Mouse (Mus musculus): Measurements from ENCODE around the gene Bmf.

The Bmf gene

DNA sequence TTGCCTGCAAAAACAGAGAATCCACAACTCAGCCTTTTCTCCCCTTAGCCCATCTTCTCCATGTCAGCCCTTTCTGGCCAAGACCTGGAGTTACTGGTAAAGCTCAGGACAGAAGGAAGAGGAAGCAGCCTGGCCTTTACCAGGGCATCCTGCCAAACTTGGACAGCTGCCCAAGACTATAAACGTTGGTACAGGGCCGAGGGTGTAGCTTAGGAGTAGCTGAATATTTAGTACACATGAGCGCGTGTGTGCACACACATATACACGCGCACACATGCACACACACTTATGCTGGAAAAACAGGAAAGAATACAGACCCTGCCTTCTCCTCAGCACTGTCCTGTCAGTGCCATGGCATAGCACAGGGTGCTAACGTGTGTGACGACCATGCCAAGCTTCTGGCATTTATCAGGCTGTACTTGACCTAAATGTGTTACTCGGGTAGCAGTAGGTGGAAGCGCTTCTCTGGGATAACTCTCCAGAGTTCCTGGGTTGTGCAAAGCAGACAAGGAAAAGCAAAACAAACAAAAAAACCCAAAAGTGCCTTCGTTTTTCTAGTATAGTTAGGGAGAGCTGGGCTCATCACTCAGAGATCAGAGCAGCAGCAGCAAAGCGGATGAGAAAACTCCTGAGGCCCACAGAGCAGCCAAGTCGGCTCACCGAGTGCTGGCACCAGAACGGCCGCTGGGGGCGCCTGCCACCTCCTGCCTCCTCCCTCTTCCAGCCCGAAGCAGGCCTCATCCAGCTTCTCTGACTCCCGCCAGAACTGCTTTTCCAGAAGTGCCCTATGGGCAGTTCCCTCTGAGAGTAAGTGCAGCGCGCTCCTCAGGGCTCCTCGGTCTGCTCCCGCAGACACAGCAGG, 4.0 kb downstream of the Bmf start:
- DNase-seq (ENCODE audit: low read depth in 1 of 2, low spot score in 2 of 2), result no peak

DNA sequence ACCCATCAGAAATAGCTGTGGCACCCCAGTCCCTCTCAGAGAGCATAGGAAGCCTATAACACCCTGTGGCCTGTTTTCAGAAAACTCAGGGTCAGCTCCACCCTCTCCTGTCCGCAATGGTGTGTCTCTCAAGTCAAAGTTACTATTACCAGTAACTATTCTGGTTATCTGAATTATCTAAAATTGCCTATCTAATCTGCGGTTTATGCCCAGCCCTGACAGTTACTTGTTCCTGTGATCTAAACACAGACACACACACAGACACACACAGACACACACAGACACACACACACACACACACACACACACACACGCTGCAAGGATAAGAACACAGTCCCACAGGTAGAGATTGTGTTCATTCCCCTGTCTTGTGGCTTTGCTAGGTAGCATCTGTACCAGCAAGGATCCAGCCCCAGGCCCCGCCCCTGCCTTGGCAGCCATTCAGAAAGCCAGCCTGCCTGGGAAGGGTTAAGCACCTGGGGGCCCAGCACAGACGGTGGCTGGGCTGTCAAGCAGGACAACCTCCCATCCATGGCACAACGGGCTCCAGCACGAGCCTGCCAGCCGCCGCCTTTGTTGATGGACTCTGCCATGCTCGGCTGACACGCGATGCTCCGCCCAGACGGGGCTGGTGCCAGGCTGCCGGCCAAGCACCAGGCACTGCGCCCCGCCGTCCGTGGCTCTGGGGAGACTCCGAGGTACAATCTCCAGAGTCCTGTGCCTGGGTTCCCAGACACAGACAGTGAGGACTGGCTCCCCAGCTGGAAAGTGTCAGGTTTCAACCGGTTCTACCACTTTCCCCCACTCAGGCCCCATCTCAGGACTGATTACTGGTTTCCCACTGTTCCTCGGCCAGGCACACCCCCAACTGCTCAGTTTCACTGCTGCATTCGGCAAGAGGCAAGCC, 5.3 kb downstream of the Bmf start:
- DNase-seq (ENCODE audit: low read depth in 1 of 2, low spot score in 2 of 2), result no peak

DNA sequence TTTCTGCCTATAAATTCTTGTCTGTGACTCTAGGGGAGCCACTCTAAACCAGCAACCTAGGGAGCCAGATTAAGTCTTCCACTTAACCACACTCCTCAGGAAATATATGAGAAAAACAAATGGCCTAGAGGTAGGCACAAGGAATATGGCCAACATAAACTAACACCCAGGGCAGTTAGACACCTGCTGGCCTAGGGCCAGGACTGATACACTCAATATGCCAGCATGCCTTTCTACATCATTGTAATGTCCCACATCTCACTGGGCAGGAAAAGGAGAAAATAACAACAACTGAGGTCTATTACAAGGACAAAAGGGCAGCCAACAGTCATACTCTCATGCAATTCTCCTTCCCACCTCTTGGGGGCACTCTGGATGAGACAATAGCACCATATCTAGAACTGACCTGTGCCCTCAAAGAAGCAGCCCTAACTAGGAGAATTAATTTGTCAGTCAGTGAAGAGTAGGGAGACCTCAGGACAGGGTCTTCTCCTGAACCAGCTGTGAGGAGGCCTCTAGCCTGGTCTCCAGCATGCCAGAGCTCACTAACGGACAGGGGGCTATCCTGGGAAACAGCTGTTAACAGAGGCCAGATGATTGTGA, 6.4 kb downstream of the Bmf start:
- no peak for DNase-seq (ENCODE audit: low read depth in 1 of 2, low spot score in 2 of 2)

DNA sequence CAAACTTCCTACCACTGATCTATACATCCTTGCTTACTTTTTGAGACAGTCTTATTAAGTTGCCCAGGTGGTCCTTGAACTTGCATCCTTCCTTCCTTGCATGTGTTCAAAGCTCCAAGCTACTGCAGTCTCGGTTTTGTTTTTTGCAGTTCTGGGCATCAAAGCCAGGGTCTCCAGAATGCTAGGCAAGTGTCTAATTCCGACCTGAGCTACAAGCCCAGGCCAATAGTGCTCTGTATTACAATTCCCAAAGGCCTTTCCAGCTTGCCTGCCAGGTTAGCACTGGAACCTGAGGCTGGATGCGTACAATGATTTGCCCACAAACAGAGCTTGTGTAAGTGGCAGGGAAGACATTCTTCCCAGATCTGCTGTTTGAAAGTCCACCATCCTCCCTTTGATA, 7.8 kb downstream of the Bmf start:
- no peak for DNase-seq (ENCODE audit: low read depth in 1 of 2, low spot score in 2 of 2)

DNA sequence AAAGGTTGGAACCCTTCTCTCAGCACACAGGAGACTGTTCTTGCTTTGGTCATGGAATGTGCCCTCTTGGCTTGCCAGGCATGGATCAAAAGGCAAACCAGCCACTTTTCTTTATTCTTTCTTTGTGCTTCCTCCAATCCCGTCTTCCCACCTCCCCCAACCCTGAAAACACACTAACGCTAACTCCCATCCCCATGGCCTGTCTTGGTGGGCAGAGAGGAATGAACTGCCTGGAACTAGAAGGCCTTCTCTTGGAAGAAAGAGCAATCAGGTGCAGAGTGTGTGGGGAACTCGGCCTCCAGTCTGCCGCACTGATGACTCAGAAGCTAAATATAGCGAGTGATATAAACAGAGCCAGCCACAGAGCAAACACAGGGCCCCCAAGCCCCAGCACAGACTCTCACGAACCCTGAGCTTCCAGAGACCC, 8.8 kb downstream of the Bmf start:
- no peak for DNase-seq (ENCODE audit: low read depth in 1 of 2, low spot score in 2 of 2)

DNA sequence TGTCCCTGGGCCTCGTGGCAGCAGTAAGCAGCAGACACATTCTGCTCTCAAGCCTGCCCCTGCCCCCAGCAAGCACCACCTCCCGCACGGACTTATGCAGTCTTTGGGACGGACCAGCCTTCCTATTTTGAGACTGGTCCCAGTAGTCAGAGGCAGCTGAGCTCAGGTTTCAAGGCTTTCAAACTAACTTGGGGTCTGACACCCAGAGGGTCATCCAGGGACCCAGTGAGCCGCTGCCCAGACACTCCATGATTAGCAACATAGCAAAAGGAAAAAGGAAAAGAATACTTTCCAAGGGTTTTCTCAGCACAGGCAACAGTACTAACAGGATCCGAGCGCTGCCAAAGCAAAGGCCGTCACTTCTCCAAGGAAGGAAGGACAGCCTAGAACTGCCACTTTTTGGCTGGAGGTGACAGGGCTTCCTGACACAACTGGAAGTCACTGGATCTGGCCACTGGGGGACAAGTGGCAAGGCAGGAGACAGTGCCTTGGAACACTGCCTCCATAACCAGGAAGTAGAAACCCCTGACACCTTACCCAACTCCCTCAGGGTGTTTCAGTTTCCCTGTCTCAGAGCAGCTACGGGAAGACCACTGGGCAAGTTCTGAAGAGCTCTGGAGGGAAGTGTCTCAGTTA, 9.5 kb downstream of the Bmf start:
- DNase-seq (ENCODE audit: low read depth in 1 of 2, low spot score in 2 of 2), result no peak

DNA sequence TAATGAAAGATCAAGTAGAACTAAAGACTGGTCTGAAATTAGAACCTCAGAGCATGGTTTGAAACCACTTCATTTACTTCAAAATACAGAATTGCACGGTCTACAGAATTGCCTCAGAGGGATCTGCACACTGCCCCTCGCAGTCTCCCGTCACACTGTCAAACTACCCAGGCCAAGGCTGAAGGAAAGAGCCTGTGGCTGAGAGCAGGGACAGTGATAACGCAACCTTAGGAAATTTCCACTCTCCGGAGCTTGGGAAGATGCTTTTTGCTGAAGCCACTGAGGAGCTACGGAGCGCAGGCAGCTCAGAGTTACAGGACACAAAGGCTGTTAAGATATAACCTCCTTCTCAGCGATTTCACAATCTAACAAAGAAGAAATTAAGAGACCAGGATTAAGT, 10.4 kb downstream of the Bmf start:
- no peak for DNase-seq (ENCODE audit: low read depth in 1 of 2, low spot score in 2 of 2)

DNA sequence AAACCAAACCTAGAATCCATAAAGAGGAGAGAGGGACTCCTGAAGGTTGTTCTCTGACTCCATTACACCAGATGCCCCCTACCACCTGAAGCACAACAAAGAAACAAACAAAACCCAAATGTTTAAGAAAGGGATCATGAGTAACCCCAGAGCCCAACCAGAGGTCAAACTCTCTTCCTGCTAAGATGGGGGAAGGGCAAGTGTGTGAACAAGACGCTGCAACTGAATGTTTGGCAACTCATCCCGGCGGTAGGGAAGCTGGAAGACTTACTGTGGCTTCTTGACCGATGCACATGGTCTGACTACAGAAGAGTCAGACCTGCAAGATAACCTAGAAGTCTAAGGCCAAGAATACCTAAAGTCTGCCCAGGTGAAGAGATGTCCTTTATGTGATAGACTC, 12.3 kb downstream of the Bmf start:
- DNase-seq (ENCODE audit: low read depth in 1 of 2, low spot score in 2 of 2), result no peak

DNA sequence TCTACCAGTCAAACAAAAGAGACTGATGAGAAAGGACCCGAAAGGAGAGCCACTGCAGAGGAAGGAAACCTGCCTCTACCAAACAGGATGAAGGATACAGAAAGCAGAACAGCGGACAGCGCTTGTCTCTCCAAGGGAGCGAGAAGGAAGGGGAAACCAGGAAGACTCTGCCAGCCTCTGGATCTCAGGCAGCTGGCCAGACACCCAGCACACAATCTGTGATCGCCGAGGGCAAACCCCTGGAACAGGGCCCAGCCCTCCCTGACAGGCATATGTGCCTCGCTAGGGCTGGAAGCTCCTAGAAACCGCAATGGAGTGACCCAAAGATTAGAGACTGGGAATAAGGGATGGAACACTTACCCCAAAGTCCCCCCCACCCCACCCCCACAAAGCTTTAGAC, 12.9 kb downstream of the Bmf start:
- DNase-seq (ENCODE audit: low read depth in 1 of 2, low spot score in 2 of 2), result no peak

DNA sequence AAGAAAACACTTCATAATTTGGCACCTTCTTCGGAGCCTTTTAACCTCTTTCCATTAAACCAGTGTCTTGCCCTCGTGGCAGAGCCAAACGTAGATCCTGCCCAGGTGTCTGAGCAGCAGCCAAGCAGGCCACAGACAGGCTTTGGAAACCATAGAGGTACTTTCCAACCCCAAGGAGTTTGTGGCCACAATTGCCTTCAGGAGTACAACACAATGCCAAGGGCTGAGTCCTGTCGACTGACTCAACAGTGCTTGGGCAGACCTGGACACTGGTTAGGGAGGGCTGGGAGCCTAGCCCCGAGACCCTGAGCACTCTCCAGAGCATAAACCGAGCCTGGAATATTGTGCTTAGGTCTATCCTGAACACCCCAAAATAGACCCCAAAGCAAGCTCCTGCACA, 13.4 kb downstream of the Bmf start:
- no peak for DNase-seq (ENCODE audit: low read depth in 1 of 2, low spot score in 2 of 2)

DNA sequence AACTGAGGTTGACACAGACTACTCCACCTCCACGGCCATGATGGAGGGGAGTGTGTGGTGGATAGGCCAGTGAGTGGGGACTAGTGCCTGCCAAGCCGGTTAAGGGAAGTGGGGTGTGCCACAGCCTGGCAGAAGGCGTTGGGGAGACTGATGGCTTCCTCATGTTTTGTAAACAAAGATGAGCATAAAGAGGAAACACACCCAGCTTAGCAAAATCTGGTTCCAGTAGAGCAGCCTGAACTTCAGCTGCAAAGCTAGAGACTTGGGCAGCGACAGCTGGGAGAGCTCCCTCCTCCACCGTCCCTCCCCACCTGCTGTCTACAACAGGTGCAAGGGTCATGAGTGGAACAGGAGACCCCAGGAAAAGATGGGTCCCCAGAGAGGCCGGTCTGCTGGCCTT, 15.5 kb downstream of the Bmf start:
- DNase-seq (ENCODE audit: low read depth in 1 of 2, low spot score in 2 of 2), result peak in 1 of 2 experiments; percentile 38

DNA sequence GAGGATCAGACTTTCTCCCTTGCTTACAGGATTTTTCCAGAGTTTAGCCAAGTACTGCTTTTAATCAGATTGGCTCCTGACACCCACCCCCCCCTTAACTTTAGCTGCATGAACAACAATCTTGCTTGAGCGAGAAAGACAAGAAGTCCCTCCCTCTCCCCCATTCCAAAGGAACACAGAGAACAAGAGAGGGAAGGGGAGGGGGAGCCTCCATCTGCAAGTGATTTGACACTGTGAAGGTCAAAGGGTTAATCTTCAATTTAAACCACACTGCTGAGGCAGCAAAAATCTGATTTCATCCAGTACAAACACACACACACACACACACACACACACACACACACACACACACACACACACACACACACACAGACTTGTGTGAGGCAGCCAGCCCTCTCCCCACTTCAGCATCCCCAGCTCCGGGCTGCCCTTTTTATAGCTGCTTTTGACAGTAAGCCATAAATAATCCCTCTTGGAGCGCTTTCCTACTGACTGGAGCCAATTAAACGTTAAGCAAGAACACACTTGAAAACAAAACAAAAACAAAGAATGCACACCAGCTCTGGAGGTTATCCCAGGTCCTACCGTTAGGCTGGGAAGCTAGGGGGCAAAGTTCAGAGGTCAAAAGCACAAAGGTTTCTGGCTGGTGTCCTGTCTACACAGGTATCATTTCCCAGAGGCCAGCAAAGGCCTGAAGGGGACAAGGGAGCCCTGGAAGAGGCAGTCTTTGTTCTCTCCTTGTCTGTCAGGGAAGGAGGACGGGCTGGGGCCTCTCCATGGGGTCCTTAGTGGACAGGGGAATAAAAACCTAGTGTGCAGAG, 16.4 kb downstream of the Bmf start:
- DNase-seq (ENCODE audit: low read depth in 1 of 2, low spot score in 2 of 2), result no peak

DNA sequence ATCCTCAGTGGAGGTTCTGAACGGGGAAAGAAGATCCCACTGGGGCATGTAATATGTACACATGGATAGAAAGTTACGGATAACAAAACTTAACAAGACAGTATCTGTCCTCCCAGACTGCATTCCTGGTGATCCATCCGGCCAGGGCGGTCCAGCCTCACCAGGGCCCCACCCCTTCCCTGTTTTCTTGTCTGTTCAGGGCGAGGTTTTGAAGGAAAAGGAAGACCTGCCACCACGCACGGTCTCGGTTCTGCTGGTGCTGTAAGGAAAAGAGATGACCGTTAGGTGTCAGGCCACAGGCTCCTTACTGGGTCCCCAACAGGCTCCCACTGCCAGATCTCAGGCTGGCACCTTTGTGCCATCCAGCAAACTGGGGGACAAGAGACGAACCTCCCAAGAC, 17.1 kb downstream of the Bmf start:
- no peak for DNase-seq (ENCODE audit: low read depth in 1 of 2, low spot score in 2 of 2)

DNA sequence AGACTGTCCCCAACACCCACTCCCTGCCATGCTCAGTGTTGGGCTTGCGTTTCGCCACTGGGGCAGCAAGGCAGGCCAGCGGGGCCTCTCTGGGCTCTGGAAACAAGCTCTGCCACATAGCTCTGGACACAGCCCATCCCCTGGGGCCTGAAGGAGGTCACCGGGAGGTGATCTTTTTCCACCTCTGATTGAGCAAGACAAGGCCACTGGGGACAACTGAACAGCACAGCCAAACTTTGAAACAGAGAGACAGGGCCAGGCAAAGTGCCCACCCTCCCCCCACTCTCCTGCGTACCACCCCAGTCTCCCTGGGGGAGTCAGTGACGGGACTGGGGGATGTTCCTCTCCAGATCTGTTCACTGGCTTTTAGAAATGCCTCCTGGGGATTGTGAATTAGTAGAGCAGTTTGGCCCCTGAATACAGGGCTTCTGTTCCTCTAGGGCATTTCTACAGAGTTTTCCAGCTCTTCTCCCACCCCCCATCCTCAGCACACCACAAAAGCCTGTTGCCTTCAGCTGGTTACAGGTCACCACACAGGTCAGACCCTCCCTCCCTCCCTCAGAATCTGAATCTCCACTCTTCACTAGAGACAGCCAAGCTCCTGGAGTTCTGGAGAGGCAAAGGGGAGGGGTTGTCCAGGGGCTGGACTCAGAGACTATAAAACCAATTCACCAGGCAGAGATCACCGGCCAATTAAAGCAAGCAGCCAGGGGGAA, 19.9 kb downstream of the Bmf start:
- DNase-seq (ENCODE audit: low read depth in 1 of 2, low spot score in 2 of 2), result no peak

DNA sequence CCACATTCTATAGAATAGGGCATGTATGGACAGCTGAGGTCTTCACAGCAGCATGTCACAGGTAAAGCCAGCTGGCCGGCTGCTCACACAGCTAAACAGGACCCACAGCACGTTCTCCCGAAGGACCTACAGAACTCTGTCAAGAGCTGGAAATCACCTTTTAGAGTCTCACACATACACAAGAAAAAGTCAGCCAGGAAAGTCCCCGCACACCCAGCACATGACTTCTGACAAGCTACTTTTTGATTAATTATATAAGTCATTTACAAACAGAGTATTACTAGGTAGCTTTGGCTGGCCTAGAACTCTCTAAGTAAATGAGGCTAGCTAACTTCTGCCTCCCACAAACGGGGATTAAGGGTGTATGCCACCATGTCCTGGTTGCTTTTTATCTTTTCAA, 22.9 kb downstream of the Bmf start:
- DNase-seq (ENCODE audit: low read depth in 1 of 2, low spot score in 2 of 2), result no peak

DNA sequence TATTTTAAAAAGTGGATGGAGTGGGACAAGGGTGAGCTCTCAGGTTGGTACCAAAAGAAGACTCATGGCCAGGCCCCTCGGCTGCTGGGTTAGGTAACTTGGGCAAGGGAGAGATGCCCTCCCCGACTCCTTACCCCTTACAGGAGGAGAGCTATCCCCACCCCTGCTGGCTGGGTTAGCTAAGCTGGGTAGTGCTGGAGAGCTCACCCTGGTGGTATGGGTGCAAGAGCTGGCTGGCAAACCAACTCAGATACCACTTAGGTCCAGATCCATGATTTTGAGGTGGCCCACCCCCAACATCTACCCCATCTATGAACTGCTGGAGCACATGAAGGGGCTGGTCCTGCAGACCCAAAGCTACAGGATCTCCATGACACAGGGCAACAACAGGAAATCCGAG, 24.7 kb downstream of the Bmf start:
- no peak for DNase-seq (ENCODE audit: low read depth in 1 of 2, low spot score in 2 of 2)

DNA sequence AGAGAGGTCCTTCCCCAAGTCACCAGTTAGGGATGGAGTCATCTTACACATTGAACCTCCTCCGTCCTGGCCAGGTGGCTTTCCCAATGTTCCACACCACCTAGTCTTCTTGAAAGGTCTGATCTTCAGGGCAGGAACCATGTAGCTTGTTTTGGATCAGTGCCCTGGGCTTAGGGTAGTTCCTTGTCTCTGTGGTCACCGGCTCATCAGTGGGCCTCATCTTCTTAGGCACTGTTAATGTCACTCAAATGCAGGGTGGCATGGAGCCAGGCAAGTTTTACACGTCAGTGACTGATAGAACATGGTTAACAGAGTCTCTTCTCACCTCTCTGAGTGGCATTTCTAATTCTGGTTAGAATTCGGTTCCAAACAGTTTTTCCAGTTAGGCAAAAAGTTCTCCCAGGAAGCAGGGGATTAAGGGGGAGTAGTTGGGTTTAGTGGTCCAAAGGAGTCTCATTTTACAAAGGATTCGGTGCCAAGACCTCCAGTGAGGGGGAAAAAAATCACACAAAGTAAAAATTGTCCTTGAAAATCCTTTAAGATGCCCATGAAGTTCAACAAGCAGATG, 26.2 kb downstream of the Bmf start:
- DNase-seq (ENCODE audit: low read depth in 1 of 2, low spot score in 2 of 2), result no peak

DNA sequence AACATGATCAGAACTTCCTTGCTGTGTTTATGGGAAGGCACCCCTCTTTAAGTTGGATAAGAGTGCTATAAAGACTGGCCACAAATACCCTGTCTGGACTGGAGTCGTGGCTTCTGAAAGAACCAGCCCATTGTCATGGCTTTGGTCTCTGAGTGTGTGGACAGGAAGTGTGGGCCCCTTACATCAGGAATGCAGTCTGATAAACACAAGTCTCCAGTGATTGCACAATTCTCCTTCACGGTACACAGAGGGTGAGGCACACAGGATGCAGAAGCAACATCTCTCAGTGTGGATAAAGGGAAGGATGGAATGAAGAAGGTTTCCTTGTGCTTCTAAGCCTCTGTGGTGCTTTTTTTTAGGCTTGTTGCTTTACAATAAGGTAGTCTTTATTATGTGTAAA, 27.2 kb downstream of the Bmf start:
- no peak for DNase-seq (ENCODE audit: low read depth in 1 of 2, low spot score in 2 of 2)

DNA sequence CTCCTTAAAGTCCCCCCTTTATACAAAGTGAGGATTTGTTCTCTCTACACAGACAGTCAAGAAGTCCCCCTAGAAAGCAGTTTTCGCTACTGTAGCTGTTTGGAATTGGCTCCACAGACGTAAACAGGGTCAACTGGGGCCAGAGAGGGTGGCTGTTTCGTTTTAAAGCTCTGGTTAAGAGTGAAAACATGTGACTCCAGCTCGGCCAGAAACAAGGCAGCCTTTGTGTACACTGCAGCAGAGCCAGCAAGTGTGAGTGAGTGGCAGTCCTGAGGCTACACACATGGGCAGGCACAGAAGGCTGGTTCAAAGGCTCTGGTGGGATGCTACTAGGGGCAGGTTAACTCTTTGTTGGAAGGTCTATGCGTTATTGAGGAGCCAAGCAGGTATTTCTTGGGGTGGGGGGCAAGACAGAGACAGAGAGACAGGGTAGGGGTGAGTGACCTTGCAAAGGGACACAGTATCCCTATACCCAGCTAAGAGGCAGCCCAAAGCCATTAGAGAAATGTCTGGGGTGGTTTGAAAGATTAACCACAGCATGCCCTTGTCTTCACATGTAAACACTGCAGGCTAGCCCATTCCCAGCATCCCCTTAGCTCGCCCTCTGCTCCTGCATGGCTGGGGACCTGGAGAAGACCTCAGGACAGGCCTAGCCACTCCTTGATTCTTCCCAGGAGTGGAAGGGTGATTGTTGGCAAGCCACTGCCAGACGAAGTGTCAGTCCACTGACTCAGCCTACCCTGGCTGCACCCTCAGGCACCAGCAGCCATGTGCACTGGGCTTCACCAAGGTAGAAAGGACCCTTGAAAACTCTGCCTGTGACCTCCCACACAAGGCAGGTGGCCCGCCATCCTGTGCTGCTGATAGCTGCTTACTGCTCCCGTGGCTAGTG, 29.2 kb downstream of the Bmf start:
- no peak for DNase-seq (ENCODE audit: low read depth in 1 of 2, low spot score in 2 of 2)

Data from monocyte, adult 2 months (primary cell).